Mouse (Mus musculus) megakaryocyte, embryonic 14.5 days (primary cell): ENCODE measurements around the gene Gsc.

ENCODE experiments used
- FLI1 ChIP-seq: IDR thresholded peaks from 2 replicates; pipeline ENCODE4 v1.6.1; 2012; ENCODE audit warnings: low read length, inconsistent platforms, mixed read lengths
- GATA1 ChIP-seq: IDR thresholded peaks from 3 replicates; pipeline ENCODE4 v1.6.1; 2012; ENCODE audit warnings: mixed read lengths, low read length, inconsistent platforms, borderline replicate concordance

GRCm38 (mm10) chr12:104481007-104481406 lies 7.9 kb upstream of the Gsc start:
- TF ChIP-seq GATA1, result no peak
- TF ChIP-seq FLI1, result no peak
